Mouse (Mus musculus): ENCODE measurements at regions not wholly inside any gene's neighbourhood (a gene's known extent, or its start where the extent isn't known, plus 50 kb on each side); places are given as distances from the start of the nearest gene placed in this dataset.
"Not testable (repeated sequence)": the region's sequence is repeated elsewhere in the genome, so short reads cannot be mapped to it uniquely, and the experiment has no call there.

- not testable (repeated sequence) for DNase-seq (ENCODE audit: low spot score)
Observed at GRCm38 (mm10) chr8:34628221-34628620, 516.7 kb upstream of the Gm10131 start.

- no peak for DNase-seq (ENCODE audit: low spot score)
Observed at GRCm38 (mm10) chr8:34625670-34626069, 514.1 kb upstream of the Gm10131 start.

- no peak for DNase-seq (ENCODE audit: low spot score)
Observed at GRCm38 (mm10) chr8:34623783-34624182, 512.2 kb upstream of the Gm10131 start.

GRCm38 (mm10) chr8:34622177-34623114 lies 510.9 kb upstream of the Gm10131 start:
- DNase-seq (ENCODE audit: low spot score) = no peak

- DNase-seq (ENCODE audit: low spot score) = no peak
Observed at GRCm38 (mm10) chr8:34618046-34618445, 506.5 kb upstream of the Gm10131 start.

GRCm38 (mm10) chr8:34614987-34615386 lies 503.4 kb upstream of the Gm10131 start:
- no peak for DNase-seq (ENCODE audit: low spot score)

GRCm38 (mm10) chr8:34614031-34614526 lies 502.5 kb upstream of the Gm10131 start:
- DNase-seq (ENCODE audit: low spot score) = no peak

- no peak for DNase-seq (ENCODE audit: low spot score)
Observed at GRCm38 (mm10) chr8:34613138-34613537, 501.6 kb upstream of the Gm10131 start.

GRCm38 (mm10) chr8:34612396-34612795 lies 500.9 kb upstream of the Gm10131 start:
- DNase-seq (ENCODE audit: low spot score) = no peak

- no peak for DNase-seq (ENCODE audit: low spot score)
Observed at GRCm38 (mm10) chr8:34610186-34610585, 498.6 kb upstream of the Gm10131 start.

- DNase-seq (ENCODE audit: low spot score) = no peak
Observed at GRCm38 (mm10) chr8:34607426-34607825, 495.9 kb upstream of the Gm10131 start.

- DNase-seq (ENCODE audit: low spot score) = no peak
Observed at GRCm38 (mm10) chr8:34605031-34605430, 493.5 kb upstream of the Gm10131 start.

GRCm38 (mm10) chr8:34604581-34604980 lies 493.0 kb upstream of the Gm10131 start:
- no peak for DNase-seq (ENCODE audit: low spot score)

- DNase-seq (ENCODE audit: low spot score) = no peak
Observed at GRCm38 (mm10) chr8:34601426-34601953, 490.0 kb upstream of the Gm10131 start.

- peak; percentile 15 for DNase-seq (ENCODE audit: low spot score)
Observed at GRCm38 (mm10) chr8:34600880-34601279, 489.3 kb upstream of the Gm10131 start.

GRCm38 (mm10) chr8:34596593-34596992 lies 485.1 kb upstream of the Gm10131 start:
- no peak for DNase-seq (ENCODE audit: low spot score)

- no peak for DNase-seq (ENCODE audit: low spot score)
Observed at GRCm38 (mm10) chr8:34590976-34591749, 479.6 kb upstream of the Gm10131 start.

GRCm38 (mm10) chr8:34578043-34578442 lies 466.5 kb upstream of the Gm10131 start:
- no peak for DNase-seq (ENCODE audit: low spot score)

GRCm38 (mm10) chr8:34574009-34574408 lies 462.5 kb upstream of the Gm10131 start:
- no peak for DNase-seq (ENCODE audit: low spot score)

- no peak for DNase-seq (ENCODE audit: low spot score)
Observed at GRCm38 (mm10) chr8:34573007-34573881, 461.7 kb upstream of the Gm10131 start.

GRCm38 (mm10) chr8:34571736-34572135 lies 460.2 kb upstream of the Gm10131 start:
- DNase-seq (ENCODE audit: low spot score) = no peak
